Mouse (Mus musculus) heart, postnatal 0 days (tissue): ENCODE measurements at regions not wholly inside any gene's neighbourhood (a gene's known extent, or its start where the extent isn't known, plus 50 kb on each side); places are given as distances from the start of the nearest gene placed in this dataset.

Experiments used
- CTCF ChIP-seq: IDR thresholded peaks from 2 replicates; pipeline ENCODE4 v1.5.1; 2016; ENCODE audit warnings: antibody characterized with exemption, control low read depth, low read depth
- EP300 ChIP-seq: IDR thresholded peaks from 2 replicates; pipeline ENCODE4 v1.6.1; 2016; ENCODE audit warnings: antibody characterized with exemption, low read depth

GRCm38 (mm10) chr17:58587946-58588345 lies 403.2 kb downstream of the Pdzph1 start:
- 0 out of 2 replicates have a peak, but pooled peaks have one; percentile 15 for TF ChIP-seq CTCF
- TF ChIP-seq EP300, result no peak
